Mouse (Mus musculus) heart, adult 9 months (tissue): ENCODE measurements at regions not wholly inside any gene's neighbourhood (a gene's known extent, or its start where the extent isn't known, plus 50 kb on each side); places are given as distances from the start of the nearest gene placed in this dataset.

ENCODE experiments used
- DNase-seq, 2 experiments: peaks; one replicate each; pipeline ENCODE4 v3.0.0; 2022; ENCODE audit warnings: low spot score in 2 of 2

DNA sequence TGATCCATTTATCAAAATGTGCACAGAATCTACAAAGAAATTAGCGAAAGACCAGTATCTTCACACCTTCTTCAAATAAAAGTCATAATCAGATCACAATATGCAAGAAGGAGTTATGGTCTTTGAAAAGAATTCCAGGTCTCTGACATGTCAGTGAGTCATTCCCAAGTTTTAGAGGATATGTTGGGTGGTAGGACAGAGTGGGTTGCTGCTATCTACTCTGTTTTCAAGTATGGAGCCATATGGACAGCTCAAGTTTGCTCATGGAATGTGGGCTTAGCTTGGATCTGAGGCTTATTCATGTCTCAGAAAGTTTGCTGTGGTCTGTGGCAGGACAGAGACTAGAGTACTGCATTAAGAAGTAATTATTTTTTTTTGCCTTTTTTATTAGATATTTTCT, 657.0 kb downstream of the Inhba start:
- no peak for DNase-seq

DNA sequence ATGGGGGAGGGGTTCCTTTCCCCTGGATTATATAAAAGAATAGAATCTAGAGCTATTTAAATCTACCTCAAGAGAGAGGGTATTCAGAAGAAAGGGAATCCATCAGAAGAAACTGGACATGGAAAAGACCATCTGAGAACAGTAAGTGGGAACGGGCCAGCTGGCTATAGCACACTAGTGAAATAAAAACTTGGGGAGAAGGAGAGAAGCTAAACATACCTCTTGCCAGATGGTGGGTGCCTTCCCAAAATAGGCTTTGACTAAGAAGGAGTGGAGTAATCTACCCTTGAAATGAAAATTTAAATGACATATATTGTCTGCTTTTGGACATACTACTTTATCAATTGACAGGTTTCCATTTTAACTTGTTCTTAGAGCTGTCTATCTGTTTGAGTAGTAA, 657.6 kb downstream of the Inhba start:
- no peak for DNase-seq

DNA sequence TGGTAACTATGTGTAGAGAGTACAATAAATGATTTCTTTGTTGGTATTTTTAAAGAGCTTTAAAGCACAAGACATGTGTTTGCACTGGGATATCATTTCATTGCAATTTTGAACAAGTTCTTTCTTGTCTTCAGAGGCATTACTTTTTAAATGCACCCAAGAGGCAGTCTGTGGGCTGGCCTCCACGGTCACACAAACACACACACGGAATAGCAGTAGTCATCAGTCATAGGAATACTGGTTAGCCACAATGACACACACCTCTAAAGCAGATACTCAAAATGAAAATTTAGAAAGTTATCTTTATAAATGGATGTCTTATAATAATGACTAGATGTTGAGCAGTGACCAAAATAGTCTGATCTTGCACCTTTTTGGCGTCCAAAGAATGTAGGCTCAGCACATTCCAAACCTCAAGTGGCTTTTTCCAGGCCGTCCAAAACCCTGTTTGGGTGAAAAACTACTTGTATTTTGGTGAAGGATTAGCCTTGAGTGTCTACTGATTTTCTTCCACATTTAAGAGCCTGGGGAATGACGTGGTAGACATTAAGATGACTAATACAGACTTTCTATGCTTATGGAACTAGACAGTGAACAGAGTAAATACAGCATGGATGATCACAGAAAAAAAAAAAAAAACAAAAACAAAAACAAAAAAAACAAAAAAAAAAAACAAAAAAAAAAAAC, 658.5 kb downstream of the Inhba start:
- no peak for DNase-seq

DNA sequence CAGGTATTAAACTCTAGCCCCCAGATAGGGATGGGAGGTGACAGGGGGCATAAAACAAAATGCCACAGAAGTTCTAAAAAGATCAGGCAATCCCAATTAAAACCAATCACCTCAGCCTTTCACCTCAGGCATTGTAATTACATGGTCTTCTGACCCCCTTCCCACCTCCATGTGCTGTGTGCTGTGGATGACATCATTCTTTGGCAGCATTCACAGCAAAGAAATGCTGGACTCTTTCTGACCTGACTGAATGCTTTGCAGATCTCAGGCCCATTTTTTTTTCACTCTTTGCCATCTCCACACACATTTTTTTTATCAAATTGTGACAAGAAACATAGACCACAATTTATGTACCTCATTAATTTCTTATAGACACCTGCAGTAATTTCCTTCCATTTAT, 659.1 kb downstream of the Inhba start:
- no peak for DNase-seq

DNA sequence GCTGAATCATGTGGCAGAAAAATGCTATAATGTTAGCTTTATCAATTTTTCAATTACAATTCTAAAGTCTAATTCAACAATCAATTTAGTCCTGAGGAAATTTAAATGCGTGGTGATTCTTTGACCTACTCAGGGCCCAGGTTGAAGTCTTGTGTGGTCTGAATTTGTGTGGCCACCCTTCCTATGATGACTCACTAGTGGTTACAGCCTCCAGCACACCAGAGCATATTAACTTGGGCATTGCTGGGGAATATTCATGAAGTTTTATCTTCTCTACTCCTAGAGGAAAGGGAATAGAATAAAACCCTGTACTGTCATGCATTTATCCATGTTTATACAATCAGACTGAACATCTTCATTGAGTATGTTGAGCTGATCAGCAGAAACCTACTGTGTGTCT, 665.2 kb downstream of the Inhba start:
- DNase-seq, result no peak

DNA sequence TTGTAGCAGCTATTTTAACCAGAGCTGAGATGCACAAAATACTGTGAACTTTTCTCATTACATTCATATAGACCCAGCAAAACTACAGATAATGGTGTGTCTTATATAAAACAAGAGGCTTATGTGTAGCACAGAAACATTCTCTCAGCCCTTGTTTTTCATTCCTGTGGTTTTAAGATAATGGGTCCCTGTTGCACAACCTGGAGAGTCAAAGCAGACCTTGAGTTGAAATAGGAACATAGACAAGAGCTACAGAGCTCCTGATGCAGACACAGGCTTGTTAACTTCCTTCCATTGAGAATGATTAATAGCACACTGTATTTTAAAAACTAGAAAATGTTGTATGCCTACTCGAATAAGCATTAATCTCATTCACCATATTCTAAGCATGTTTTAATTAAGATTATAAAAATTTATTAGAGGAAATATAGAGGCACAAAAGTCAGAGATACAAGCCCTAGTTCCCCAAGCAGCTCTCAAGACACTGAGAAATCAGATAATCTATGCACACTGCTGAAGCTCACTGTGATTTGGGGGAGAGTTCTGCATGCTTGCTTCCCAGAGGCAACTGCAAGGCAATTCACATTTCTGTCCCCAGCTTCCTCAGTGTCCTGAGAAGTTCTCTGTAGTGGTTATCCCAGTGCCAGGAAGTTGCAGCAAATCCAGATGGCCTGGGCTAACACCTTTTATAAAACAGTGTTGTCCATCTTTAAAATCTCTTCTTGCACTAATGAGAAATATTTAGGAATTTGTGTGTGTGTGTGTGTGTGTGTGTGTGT, 666.8 kb downstream of the Inhba start:
- no peak for DNase-seq

DNA sequence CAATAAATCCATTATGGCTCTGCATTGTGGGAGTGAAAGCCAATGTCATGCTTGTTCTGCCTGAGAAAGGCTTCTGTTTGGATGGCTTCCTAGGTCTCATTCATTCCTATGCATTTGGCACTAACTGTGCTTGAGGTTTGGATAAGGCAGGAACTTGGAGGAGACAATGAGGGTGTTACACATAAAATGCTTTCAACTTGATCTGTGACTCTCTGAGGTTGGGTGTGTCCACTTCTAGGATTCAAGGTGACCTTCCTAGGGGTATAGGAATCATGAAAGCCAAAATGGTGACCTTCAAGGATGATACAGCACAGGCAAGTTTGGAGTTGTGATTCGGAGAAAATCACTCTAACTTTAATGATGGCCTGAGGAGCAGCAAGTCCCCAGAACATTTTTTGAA, 682.5 kb downstream of the Inhba start:
- DNase-seq, result no peak

DNA sequence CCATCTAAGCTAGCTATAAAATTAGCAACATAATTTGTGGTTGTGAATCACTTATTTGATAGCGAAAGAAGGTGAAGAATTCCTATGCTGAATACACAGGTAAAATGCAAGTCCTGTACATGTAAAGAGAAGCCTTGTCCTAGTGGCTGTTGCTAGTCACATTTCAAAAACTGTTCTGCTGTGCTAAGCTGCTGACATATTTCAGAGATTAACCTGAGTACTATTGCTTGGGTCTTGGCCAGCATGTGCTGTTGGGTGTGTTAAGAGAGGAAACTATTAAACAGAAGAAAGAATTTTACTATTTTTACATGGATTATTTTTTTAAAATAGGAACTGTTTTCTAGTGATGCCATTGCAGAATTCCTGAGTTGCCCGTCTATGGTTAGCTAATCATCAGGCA, 689.3 kb downstream of the Inhba start:
- no peak for DNase-seq

DNA sequence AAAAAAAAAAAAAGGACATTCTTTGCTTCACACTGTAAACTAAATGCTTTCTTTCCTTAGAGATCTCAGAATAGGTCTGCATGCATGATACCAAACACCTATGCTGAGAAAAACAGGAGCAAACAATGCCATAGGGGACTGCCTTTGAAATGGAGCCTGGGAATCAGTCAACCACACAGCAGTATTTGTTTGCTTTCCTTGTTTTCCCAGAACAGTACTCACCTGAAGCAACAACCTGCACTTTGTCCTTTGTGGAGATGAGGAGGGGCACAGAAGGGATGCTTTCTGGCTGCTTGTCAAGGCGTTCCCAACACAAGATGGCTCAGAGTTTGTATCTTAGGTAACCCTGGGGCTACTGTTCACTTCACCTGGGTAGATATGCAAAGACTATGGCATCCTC, 690.5 kb downstream of the Inhba start:
- DNase-seq, result no peak

DNA sequence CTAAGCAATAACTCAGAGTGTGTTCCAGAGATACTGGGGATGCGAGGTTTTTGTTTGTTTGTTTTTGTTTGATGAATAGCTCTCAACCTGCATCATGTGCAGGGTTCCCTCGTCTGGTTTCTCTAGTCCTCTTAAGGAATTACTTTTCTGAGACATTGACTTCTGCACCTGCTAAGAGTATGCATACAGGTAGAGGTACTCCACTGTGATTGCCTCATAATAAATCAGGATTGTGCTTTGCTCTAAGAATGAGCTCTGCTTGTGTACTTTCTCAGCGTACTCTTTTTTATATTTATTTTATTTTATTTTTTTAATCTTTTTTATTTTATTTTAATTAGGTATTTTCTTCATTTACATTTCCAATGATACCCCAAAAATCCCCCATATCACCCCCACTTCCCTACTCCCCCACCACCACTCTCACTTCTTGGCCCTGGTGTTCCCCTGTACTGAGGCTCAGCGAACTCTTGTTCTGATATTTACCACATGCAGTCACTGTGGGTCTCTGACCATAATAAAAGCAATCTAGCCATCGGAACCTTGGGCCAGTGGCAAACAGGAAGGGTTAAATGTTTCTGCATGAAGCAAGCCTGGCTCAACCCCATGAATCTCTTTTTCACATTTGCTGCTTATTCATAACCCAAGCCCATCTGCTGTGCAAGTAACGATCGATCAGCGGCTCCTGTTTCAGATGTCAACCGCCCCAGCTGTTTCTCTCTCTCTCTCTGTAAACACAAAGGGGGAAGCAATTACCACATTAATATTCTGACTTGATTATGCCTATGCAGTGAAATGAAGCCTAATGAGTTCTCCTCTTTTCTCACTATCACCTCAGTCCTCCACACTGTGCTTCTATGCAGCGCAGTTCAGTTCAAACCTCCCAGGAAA, 693.8 kb downstream of the Inhba start:
- DNase-seq, result no peak

DNA sequence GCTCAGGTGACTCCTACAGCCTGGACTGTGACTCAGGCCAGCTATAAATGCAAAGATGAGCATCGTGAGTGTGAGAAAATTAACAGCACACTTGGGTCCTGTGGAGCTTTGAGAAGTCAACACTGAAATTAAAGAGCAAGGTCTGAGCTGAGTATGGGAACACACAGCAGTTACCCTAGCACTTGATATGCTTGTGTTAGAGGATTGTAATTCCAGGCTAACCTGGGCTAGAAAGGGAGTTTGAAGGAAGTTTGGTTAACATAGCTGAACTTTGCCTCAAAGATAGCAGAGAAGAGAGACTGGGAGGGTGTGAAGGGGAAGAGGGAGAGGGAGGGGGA, 694.4 kb downstream of the Inhba start:
- DNase-seq, result no peak

DNA sequence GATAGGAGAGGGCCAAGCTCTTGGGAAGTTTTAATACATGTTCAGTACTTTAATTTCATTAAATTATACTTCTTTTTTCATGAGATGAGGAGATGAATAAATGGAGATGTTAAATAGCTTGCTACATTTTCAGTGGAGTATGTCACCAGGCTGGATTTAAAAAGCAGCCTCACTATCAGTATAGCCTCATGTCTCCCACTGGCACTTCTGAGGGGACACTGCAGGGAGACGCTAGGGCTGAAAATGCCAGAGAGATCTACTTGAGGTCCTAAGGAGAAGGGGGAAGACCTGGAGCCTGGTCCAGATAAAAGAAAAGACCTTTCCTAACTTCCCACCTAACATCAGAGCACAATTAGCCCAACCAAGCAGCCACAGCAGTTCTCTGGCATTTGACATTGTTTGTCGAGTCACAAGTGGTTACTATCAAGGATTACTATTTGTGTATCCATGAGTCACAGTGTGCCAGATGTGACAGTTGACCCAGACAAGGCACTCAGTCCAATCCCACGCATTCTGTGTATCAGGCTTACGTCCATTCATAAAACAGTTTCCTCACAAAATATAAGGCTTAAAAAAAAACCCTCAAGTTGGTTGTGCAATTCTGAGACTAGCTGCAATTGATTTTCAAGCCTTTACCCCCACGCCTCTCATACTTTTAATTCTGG, 703.8 kb downstream of the Inhba start:
- peak; percentile 66 to 72 for DNase-seq

DNA sequence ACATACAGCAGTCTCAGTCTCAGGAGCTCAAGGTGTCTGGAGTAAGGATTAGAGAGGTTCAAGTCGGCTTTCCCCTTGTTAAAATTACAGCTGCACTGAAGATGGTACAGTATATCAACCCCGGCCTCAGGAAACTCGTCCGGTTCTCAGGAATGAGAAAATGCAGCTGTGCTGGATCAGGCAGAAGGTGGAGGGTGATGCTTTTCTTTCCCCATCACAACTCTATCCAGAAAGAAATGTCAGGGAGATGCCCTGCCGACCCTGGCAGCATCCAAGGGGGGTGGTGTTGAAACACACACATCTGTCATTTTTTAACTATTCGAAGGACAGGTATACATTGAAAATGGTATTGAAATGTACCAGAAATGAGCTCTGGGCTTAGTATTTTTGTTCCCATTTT, 704.7 kb downstream of the Inhba start:
- peak; percentile 7 to 8 for DNase-seq

DNA sequence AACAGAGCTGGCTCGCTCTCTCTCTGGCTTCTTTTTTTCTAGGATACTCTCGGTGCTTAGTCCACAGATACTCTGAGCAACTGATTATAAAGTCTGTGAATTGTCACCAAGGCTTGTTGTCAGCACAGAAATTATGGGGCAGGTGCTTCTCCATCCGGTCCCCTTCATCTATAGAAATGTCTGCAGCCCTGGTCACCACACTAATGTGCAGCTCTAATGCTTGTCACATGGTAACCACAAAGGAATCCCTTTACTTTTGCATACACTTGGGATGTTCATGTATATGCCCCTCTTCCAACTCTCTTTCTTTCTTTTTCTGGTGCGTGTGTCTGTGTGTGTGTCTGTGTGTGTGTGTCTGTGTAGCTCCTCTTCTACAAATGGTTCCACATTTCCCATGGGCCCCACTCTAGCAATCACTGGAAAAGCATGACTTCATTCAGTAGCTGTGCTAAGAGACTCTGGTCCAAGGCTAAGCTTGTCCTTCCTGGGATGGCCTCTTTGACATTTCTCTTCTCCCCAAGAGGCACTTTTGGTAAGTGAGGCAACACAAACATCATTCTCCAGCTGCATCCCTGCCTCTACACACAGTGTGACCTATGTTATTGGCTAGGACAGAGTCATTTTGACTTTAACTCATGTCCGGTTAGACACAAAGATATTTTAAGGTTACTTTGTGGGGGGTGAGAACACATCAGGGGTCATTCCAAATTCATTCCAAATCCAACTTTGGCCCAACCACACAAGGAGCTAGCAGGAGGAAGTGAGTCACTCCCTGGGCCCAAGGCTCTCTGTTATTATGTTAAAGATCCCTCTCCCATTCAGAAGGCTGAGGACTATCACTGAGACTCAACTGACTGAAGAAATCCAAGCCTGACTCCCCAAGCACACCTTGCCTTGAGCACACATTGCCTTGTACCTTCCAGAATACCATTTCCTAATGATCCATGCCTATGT, 705.4 kb downstream of the Inhba start:
- DNase-seq, result peak; percentile 34 to 56

DNA sequence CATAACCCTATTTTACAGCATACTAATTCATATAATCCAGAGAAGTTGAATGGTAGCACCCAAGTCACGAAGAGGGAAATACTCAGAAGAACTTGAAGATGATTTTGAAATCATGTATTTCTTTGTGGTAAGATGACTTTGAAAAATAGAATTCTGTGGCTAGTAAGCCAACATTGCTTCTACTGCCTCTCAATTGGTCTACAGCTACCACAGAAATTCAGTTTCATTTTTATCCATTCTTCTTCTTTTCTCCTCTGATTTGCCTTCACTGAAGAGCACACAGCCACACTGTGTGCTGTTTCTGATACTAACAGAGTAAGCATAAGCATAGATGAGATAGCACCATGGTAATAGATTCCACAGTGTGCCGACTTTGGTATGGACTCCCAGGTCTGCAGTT, 708.4 kb downstream of the Inhba start:
- no peak for DNase-seq

DNA sequence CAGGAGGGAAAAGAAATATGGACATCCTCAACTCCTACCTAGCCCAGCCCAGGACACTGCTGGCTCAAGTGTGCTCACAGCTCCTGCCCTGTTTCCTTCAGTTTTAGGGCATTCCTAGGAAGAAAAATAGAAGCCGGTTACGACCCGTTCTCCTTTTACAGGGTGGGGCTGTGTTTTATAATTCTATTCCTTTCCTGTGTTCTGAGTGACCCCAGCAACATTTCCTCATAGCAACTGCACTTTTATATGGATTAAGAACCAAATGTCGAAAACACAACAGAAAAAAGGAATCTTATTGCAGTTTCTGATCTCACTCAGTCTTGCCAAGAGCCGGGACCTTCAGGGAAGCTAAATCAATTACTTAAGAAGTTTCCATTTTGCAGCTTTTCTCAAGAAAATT, 713.7 kb downstream of the Inhba start:
- DNase-seq, result no peak

DNA sequence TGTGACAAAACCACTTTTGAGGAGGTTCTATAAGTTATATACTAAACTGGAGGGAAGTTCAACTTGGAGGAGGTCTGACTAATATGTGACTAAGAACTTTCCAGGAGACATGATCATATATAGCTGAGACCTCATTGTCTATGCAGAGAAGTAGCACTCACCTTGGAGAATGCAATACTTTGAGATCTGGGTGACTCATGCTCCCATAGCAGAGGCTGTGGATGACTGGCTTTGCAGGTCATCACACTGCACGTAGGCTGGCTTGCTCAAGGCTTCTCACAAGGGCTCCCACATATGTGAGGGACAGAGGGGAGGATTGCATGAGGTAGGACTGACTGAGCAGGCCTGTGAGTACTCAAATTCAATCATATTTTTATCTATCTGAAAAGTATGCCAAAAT, 726.7 kb downstream of the Inhba start:
- DNase-seq, result no peak

DNA sequence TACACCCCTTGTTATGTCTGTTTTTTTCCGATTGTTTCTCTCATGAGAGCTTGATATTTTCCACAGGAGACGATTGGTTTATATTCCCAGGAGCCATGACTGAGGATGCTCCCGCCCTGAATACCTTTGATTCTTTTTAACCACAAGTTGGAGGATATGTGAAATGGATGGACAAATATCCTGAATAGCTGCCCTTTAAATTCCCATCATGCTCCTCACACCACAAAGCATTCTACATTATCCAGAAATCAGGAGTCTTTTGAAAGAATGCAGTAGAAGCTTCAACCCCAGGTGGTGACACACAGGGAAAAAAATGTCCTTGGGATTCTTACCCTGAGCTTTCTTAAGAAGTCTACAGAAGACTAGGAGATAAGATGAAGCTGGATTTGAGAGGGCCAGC, 727.9 kb downstream of the Inhba start:
- no peak for DNase-seq

DNA sequence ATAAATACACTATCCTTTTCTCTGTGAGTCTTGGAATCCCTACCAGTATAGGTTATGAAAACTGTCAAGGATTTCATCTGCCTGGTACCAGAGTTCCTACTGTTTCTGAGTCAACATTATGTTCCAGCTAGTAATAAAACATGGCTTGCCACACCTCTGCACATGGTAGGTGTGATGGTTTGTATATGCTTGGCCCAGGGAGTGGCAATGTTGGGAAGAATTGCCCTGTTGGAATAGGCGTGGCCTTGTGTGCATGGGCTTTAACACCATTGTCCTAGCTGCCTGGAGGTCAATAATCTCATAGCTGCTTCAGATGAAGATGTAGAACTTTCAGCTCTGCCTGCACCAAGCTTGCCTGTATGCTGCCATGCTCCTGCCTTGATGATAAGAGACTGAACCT, 732.6 kb downstream of the Inhba start:
- no peak for DNase-seq

DNA sequence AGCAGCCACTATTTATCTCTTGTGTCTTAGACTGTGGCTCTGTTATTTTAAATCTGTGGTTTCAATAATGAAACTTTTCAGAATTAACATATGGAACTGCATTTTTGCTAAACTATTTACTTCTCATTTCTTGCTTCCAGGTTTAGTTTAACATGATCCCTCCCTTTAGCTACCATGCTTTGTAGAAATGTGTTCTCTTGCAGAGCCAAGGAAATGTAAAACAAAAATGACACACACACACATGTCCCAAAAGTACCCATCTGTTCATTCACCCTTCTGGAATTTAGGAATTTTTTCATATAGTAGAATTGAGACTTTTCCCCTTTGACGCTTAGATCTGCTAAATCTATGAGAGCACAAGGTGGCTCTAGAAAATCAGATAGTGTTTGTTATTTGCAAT, 734.0 kb downstream of the Inhba start:
- no peak for DNase-seq

DNA sequence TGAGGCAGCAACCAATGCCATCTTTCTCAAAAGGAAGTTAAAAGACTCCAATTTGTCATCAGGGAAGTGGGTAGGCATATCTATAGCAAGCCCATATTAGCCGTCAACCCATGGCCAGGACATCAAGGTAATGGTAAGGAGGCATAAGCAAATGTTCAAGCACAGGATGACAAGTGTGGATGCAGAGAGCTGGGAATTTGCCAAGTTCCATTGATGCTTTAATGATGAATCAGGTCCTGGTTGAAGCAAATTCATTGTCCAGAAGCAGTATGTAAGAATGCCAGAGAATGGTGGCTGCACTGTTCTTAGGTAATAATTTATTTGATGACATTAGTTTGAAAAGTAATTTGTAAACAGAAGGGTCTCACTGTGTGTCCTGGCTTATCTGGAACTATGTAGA, 734.8 kb downstream of the Inhba start:
- no peak for DNase-seq
